Mouse (Mus musculus) G1E-ER4 (cell line): ENCODE measurements around the gene Nufip2. TPM values are rescaled to one million over a fixed set of nuclear protein-coding genes. Genes with fewer than 3 reads are reported as not detected.

ENCODE experiments used
- GATA1 ChIP-seq: IDR thresholded peaks from one replicate; pipeline ENCODE4 v1.8.0; 2012; ENCODE audit warnings: low read length, inconsistent platforms
- polyA plus RNA-seq: library from polyadenylated mRNA; stranded (reverse); fragments of >175 nt; gene quantifications from 2 replicates; pipeline ENCODE4 v1.2.3, GENCODE M21; 2012

The Nufip2 gene
- polyA plus RNA-seq, 1 experiment, result 29.8 TPM

DNA sequence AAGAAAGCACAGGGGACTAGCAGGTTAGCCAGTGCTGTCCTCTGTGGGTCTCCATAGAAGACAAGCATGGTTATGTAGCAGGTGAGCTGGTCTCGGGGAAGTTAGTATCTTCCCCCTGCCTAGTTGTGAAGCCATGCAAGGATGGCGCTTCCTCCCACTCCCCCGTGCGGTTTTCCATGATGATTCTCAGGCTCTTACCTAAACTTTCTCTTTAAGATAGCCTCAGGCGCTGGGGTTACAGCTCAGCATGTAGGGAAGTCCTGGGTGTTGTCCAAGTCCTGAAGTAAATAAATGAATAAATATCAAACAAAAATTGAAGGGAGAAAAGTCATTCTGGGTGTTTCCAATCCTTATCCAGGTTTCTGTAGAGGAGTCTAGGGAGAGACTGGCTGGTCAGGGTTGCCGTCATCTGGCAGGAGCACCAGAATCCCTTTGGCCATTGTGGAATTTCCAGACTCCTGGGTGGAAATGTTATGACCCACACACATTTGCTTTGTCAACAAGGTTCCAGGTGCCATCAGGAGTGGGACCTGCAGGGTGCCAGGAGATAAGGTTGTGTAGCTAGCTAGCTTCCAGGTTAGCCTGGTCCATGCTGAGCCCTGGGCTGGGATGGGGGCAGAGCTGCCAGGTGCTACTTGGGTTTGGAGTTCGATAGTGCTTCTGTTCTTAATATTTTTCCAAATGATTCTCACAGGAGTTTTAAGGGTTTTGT, 96.3 kb downstream of the Nufip2 start:
- TF ChIP-seq GATA1, result no peak

DNA sequence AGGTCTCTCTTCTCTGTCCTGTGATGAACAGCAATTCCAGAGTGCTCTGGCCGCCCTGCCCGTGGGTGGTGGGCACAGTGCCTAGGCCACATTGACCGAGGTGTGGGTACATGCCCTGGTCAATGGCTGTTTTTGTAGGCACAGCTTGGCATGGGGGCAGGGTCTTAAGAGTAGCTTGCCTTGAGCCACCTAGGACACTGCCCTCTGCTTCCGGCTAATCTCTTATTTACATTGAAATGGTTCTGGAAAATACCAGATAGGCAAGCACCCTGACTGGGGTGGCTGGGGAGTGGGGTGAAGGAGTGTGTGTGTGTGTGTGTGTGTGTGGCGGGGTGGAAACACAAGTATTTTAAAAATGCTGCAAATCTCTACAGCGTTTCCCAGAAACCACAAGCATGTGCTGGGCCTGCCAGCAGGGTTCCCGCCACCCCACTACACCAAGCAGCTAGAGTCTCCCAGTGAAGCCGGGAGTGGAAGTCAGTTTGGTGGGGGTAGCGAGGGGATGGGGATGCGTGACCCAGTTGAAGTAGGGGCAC, 97.3 kb downstream of the Nufip2 start:
- no peak for TF ChIP-seq GATA1

DNA sequence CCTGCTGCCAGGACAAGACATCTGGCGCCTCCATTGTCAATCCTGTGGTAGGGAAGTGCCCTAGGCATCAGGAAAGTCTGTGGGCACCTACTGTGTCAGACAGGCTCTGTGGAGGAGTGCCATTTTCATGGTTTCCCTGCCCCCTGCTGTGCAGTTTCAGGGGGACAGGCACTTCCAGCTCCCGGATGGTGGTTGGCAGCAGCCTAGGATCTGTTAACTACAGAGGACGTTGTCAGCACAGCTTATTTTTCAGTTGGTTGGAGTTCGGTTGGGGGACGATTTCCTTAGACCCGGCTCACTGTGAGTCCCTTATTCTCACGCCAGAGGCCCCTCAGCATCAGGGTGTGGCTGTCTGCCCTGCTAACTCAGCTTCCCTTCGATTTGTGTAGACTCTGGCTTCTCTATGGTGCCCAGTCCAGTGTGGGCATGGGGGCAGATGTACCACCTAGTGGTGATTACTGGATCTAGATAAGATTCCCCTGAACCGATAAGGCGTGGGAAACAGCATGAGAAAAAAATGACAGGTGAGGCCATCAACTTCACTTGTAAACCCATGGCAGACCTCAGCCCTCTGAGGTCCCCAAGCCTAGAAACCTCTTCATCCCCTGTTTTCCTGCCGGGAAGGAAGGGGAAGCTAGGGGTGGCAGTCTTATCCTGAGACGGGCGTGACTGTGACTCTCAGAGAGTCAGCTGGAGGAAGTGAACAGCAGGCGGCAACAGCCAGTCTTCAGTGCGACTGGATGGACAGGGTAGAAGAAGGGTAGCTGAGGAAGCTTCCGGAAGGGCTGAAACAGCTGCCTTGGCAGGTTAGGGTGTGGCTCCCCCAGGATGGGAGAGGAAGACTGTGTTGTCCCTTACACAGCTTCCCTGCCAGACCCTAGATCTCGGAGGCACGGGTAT, 98.0 kb downstream of the Nufip2 start:
- no peak for TF ChIP-seq GATA1

DNA sequence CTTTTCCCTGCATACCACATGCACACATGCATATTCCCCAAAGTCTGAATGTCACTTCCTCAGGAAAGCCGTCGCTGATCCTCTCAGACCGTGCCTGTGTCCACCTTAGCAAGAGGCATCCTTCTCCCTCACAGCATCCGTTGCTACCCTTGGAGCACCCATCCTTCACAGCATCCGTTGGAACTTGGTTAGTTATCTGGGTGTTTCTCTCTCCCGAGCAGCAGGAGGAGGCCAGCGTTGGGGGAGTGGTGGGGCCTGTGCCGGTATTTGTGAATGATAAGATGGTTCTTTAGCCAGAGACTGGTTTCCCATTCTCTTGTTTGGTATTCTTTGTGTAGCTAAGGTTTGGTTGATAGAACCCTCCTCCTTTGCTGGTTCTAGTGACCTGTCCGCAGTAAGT, 98.9 kb downstream of the Nufip2 start:
- no peak for TF ChIP-seq GATA1

DNA sequence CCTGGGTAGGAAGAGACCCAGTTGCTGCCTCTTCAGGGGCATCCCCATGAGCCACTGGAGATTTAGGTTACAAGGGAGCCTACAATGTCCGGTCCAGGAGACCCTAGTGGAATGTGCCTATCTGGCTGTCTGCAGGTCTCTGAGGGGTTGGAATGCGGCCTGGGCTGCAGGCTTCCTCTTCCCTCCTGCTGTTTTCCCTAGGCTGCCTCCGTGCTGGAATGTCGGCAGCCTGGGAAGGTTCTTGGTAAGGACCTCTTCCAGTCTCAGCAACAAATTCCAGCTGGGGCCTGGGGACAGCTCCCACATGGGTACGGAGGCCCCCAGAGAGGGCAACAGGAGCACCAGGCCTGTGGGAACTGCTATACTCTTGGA, 99.4 kb downstream of the Nufip2 start:
- TF ChIP-seq GATA1, result no peak

DNA sequence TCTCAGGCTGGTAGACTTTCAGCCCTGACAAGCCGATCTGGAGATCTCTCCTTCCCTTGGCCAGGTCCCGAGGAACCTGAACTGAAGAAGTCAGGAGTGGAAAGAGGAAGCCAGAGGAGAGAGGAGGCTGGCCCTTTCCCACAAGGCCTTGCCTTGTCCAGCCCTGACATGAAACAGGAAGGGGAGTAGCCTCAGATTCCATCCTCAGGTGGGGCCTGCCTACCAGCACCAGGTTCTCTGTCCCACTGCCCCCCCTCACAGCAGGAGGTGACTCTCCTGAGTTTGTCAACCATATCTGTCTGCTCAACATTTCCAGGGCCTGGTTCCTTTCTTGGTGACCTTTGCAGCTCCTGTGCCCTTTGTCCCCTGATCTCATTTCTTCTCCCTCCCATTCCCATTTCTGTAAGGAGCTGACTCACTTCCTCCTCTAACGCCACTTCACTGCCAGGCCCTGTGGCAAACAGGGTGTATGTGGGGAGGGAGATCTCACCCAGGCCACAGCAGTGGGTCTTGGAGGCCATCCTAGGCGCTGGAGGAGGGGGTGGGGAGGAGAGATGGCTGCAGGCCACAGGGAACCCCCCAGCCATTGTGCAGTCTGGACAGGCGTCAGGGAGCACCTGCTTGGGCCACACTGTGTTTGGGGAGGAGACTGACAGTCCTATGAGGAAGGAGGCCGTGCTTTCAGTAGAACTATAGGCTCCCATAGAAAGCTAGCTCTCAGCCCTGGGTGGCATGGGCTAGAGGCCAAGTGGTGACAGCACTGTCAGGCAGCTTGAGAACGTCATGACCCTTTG, 100.0 kb downstream of the Nufip2 start:
- no peak for TF ChIP-seq GATA1

DNA sequence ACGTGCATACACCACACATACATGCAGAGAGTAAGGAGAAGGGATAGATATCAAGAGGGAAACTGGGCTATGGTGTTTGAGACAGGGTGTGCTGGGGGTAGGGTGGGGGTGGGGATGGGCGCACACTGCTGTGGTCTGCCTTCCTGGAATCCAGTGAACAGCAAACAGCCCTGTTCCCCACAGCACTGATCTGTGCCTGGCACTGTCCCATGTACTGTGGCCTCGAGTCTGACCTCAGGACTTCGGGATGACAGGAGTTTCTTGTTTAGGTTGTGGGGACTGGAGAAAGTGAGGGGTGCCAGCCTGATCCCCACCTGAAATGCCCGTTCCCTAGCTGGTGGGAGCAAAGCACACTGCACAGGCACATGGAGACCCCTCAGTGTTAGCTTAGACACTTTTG, 101.8 kb downstream of the Nufip2 start, which contains the start of gene Gm10277:
Gm10277 (minus strand) TSS at position 41 of the 400 bp plus-strand sequence.
- no peak for TF ChIP-seq GATA1

DNA sequence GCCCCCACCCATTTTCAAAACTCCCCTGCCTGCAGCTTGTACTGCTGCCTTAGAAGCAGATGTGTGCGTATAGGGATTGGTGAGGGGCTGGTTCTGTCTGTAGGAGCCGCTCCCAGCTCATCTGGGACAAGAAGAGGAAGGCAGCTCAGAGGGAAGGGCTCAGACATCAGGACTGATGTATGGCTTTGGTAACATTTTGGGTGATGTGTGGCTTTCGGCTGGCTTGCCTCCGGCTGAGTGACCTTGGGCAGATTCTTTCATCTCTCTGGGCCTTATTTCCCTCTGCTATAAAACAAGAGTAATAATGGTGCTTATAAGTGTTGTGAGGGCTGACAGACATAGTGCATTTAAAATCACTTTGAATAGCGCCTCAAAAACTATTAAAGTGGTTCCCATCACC, 103.6 kb downstream of the Nufip2 start:
- TF ChIP-seq GATA1, result no peak

DNA sequence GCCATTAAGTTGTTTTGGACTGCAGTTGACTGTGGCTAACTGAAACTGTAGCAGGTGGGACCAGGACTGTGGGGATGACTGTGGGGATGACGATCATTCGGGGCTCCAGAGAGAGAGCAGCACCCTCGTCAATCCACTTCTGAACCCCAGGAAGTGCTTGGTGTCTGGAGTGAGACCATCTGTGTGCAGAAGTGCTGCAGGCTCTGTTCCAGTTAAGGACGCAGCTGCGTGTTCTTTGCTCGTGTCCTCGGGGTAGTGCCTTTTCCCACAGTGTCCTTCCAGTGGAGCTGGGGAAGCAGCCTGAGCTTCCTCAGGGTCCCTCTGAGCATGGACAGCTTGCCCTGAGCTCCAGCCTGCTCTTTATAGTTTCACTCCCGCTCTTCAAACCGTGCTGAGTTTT, 104.3 kb downstream of the Nufip2 start:
- no peak for TF ChIP-seq GATA1

DNA sequence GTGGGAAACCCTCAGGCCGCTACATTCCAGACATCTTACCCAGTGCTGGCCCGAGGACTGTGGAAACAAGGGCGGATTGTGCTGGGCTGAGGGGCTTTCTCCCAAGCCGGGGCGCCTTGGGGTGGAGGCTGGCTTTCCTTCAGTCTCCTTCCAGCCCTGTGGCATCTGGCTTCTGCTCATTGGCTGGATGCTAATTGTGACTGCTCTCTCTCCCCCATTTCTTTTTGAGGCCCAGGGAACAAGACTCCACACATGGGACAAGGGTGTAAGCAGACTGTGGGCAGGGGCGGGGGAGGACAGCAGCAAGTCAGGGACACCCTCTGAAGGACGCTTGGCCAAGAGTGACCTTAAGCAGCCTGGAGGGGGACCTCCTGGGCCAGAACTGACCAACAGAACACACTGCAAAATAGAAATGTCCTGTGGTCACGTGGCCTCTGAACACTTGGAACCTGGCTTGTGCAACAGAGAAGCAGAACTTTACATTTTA, 105.3 kb downstream of the Nufip2 start:
- no peak for TF ChIP-seq GATA1

Other genes starting within 250 kb of the Nufip2 start
- 0.02 TPM in 1 of 2 replicates, not detected in the other for gene Coro6, start 223.7 kb upstream of the Nufip2 start, polyA plus RNA-seq
- 4.6 and 5.0 TPM in 2 replicates for gene Ankrd13b, start 196.5 kb upstream of the Nufip2 start, polyA plus RNA-seq
- 92.9 and 94.7 TPM in 2 replicates for gene Git1, start 192.6 kb upstream of the Nufip2 start, polyA plus RNA-seq
- gene Abhd15, start 171.0 kb upstream of the Nufip2 start, polyA plus RNA-seq, result 0.29 and 0.30 TPM in 2 replicates
- gene Trp53i13, start 170.2 kb upstream of the Nufip2 start, polyA plus RNA-seq, result 5.1 and 6.8 TPM in 2 replicates
- not detected in 2 replicates for gene Gm10392, start 167.0 kb upstream of the Nufip2 start, polyA plus RNA-seq
- gene Taok1, start 78.3 kb upstream of the Nufip2 start, polyA plus RNA-seq, result 2.8 and 3.0 TPM in 2 replicates
- gene Cryba1, start 39.1 kb downstream of the Nufip2 start, polyA plus RNA-seq, result not detected in 2 replicates
- gene Myo18a, start 77.1 kb downstream of the Nufip2 start, polyA plus RNA-seq, result 41.9 and 55.8 TPM in 2 replicates
- not detected in 2 replicates for gene Gm10277, start 101.6 kb downstream of the Nufip2 start, polyA plus RNA-seq
- not detected in 2 replicates for gene Pipox, start 207.9 kb downstream of the Nufip2 start, polyA plus RNA-seq
- gene Sez6, start 244.6 kb downstream of the Nufip2 start, polyA plus RNA-seq, result 0.14 and 0.19 TPM in 2 replicates